Comparison of ENCODE assay signal across 26 mouse cellular contexts in genomic region chr11:118405311-118405710, GRCm38 (mm10). TPM values are rescaled to one million over a fixed set of nuclear protein-coding genes. Genes with fewer than 3 reads are reported as not detected.
A peak's percentile ranks its signal among the peaks of the same experiment; 100 is the strongest.
DNase-seq lines count a peak whose midpoint lies in the region; ATAC-seq lines count a peak whose summit lies in the region.
"Had no signal": no experiment of that assay in that cellular context is flagged by ENCODE, and none has a peak within 500 bp of the region (broad histone marks: within the 10 kb centered on the region; RNA-seq: fewer than 3 reads in every experiment).

No protein-coding gene starts in this region.

- no peak overlapping the region for H3K4me2 ChIP-seq in kidney, embryonic 16.5 days (replicated peaks; ENCODE audit: low read depth, low read length)
- H3K4me2 ChIP-seq: embryonic facial prominence, embryonic 13.5 days; forebrain, embryonic 15.5 days; heart, embryonic 11.5 days; hindbrain, embryonic 13.5 days; liver, embryonic 12.5 days had no signal

- H3K9me3 ChIP-seq in kidney, embryonic 16.5 days (ENCODE audit: low read length): no peaks in the 10 kb centered on the region
- H3K9me3 ChIP-seq: embryonic facial prominence, embryonic 13.5 days; forebrain, embryonic 10.5 days; forebrain, embryonic 15.5 days; hindbrain, embryonic 13.5 days; liver, embryonic 12.5 days had no signal

- DNase-seq in cerebellum, adult 9-11 months: peak; percentile 26
- no peak for DNase-seq in cerebellum, adult 11-12 months
- DNase-seq in kidney, postnatal 4 days: peak; percentile 1 to 4
- DNase-seq in right cerebral cortex, postnatal 14 days: peak; percentile 3
- no peak for DNase-seq in right cerebral cortex, adult 2 months (ENCODE audit: low spot score in 2 of 2)
- peak; percentile 2 for DNase-seq in urinary bladder, postnatal 14 days (ENCODE audit: low spot score)
- DNase-seq in urinary bladder, postnatal 36 days (ENCODE audit: low spot score in 2 of 2): no peak
- DNase-seq: adrenal gland, postnatal 14 days; gastrocnemius, postnatal 25 days; heart, adult 18-20 months; heart, postnatal 4 days; layer of hippocampus, postnatal 36 days; left cerebral cortex, postnatal 4 days; liver, postnatal 0 days; midbrain, embryonic 14.5 days; thymus, postnatal 25 days had no signal

- no peak overlapping the region for H3K4me3 ChIP-seq in kidney, embryonic 16.5 days (ENCODE audit: low read length)
- H3K4me3 ChIP-seq: embryonic facial prominence, embryonic 13.5 days; forebrain, embryonic 10.5 days; forebrain, embryonic 15.5 days; hindbrain, embryonic 13.5 days; layer of hippocampus, adult 2 months; liver, embryonic 12.5 days had no signal

- H3K27ac ChIP-seq in kidney, embryonic 16.5 days (ENCODE audit: low read length): no peak overlapping the region; the same call in 1 of the 2 replicates
- H3K27ac ChIP-seq: embryonic facial prominence, embryonic 13.5 days; forebrain, embryonic 10.5 days; forebrain, embryonic 15.5 days; hindbrain, embryonic 13.5 days; layer of hippocampus, adult 2 months; liver, embryonic 12.5 days; macrophage had no signal

- H3K27me3 ChIP-seq in kidney, embryonic 16.5 days (ENCODE audit: insufficient read depth, low read length): no peaks in the 10 kb centered on the region
- H3K27me3 ChIP-seq: embryonic facial prominence, embryonic 13.5 days; forebrain, embryonic 15.5 days; hindbrain, embryonic 13.5 days; liver, embryonic 12.5 days had no signal

- H3K4me1 ChIP-seq in kidney, embryonic 16.5 days (ENCODE audit: insufficient read depth, low read length): peaks cover 40% of the 10 kb centered on the region

- 90% methylated on average over 8 of the region's 8 CpGs for WGBS in kidney, embryonic 16.5 days

- ATAC-seq in kidney, embryonic 16.5 days (ENCODE audit: low FRiP score, low TSS enrichment): no peak
- ATAC-seq: forebrain, embryonic 15.5 days; intestine, embryonic 16.5 days; liver, embryonic 12.5 days; liver, postnatal 0 days had no signal

- no peak overlapping the region for H3K9ac ChIP-seq in kidney, embryonic 16.5 days (replicated peaks; ENCODE audit: low read length)
- H3K9ac ChIP-seq: embryonic facial prominence, embryonic 13.5 days; forebrain, embryonic 15.5 days; hindbrain, embryonic 13.5 days; liver, embryonic 12.5 days; liver, postnatal 0 days had no signal

- H3K36me3 ChIP-seq in kidney, embryonic 16.5 days (ENCODE audit: insufficient read depth, low read length): peaks cover 37% of the 10 kb centered on the region

RNA-seq across cellular contexts. Expression of gene Lgals3bp, which starts 3.4 kb away (rescaled TPM):
- polyA plus RNA-seq in kidney, embryonic 16.5 days (2015; fragmentation: Nextera tagmentation; extraction: Ambion mirVana): 14.9 and 18.1 TPM in 2 replicates

RNA-seq across cellular contexts. Expression of gene Cant1, which starts 13.6 kb away (rescaled TPM):
- polyA plus RNA-seq in kidney, embryonic 16.5 days (2015; fragmentation: Nextera tagmentation; extraction: Ambion mirVana): 30.6 and 30.9 TPM in 2 replicates

RNA-seq across cellular contexts. Expression of gene C1qtnf1, which starts 22.7 kb away (rescaled TPM):
- polyA plus RNA-seq in kidney, embryonic 16.5 days (2015; fragmentation: Nextera tagmentation; extraction: Ambion mirVana): 8.2 and 8.3 TPM in 2 replicates

RNA-seq across cellular contexts. Expression of gene Timp2, which starts 49.8 kb away (rescaled TPM):
- polyA plus RNA-seq in kidney, embryonic 16.5 days (2015; fragmentation: Nextera tagmentation; extraction: Ambion mirVana): 84.6 TPM in 2 replicates

Comparison
In these comparisons a context has a peak if more than half of its experiments do, and no peak if none do; other contexts are left out.
1. DNase-seq: peak in cerebellum, adult 9-11 months (single experiment), kidney, postnatal 4 days (2 of 2), right cerebral cortex, postnatal 14 days (single experiment) and urinary bladder, postnatal 14 days (single experiment); none in cerebellum, adult 11-12 months (single experiment), right cerebral cortex, adult 2 months (0 of 2) and urinary bladder, postnatal 36 days (0 of 2).